Mouse (Mus musculus) intestine, postnatal 0 days (tissue): ENCODE data around the gene Dvl2. TPM values are rescaled to one million over a fixed set of nuclear protein-coding genes. Genes with fewer than 3 reads are reported as not detected.

Experiments
- ATAC-seq: fragments of 200-750 bp; cut with Nextera tagmentation; 2 replicates; pipeline ENCODE4 v1.8.0; 2017; ENCODE audit warnings: mild to moderate bottlenecking, moderate TSS enrichment, moderate library complexity
- H3K27ac ChIP-seq: fragments of 300-500 bp; sonication (generic); 2 replicates; pipeline ENCODE4 v1.5.1; 2014; ENCODE audit warnings: mild to moderate bottlenecking, low read depth, low read length, moderate library complexity
- H3K27me3 ChIP-seq: fragments of 300-500 bp; sonication (generic); replicated peaks from 2 replicates; pipeline ENCODE4 v1.6.1; 2014; ENCODE audit warnings: low read length, mixed read lengths; ENCODE audit not compliant: control insufficient read depth, insufficient read depth
- H3K36me3 ChIP-seq: fragments of 300-500 bp; sonication (generic); 2 replicates; pipeline ENCODE4 v1.6.1; 2014; ENCODE audit warnings: mild to moderate bottlenecking, moderate library complexity; ENCODE audit not compliant: control insufficient read depth, insufficient read depth
- H3K4me1 ChIP-seq: fragments of 300-500 bp; sonication (generic); replicated peaks from 2 replicates; pipeline ENCODE4 v1.6.1; 2014; ENCODE audit warnings: antibody characterized with exemption, low read length, mixed read lengths; ENCODE audit not compliant: control insufficient read depth, insufficient read depth
- H3K4me2 ChIP-seq: fragments of 300-500 bp; sonication (generic); replicated peaks from 2 replicates; pipeline ENCODE4 v1.6.1; 2014; ENCODE audit warnings: low read depth, mild to moderate bottlenecking, moderate library complexity
- H3K4me3 ChIP-seq: fragments of 300-500 bp; sonication (generic); 2 replicates; pipeline ENCODE4 v1.5.1; 2014; ENCODE audit warnings: low read depth, low read length
- H3K9ac ChIP-seq: fragments of 300-500 bp; sonication (generic); 2 replicates; pipeline ENCODE4 v1.6.1; 2014; ENCODE audit warnings: mild to moderate bottlenecking, low read depth, low read length
- H3K9me3 ChIP-seq: fragments of 300-500 bp; sonication (generic); 2 replicates; pipeline ENCODE4 v1.6.1; 2016; ENCODE audit warnings: mixed run types; ENCODE audit not compliant: control insufficient read depth
- CTCF ChIP-seq: sonication (generic); IDR thresholded peaks from 2 replicates; pipeline ENCODE4 v1.5.1; 2016; ENCODE audit warnings: low read depth, mild to moderate bottlenecking, control low read depth, antibody characterized with exemption, moderate library complexity
- WGBS: fragments of 180-500 bp; shearing (Covaris S2); extraction: QIAGEN DNeasy Blood & Tissue Kit; methylation state at CpG from one replicate; pipeline ENCODE4 v1.1.7; 2014; 5-methylcytosine and 5-hydroxymethylcytosine counted together
- polyA plus RNA-seq: library from polyadenylated mRNA; unstranded; fragments of >200 nt; fragmentation: Nextera tagmentation; extraction: Ambion mirVana; gene quantifications from 2 replicates; pipeline ENCODE4 v1.2.1, GENCODE M21; 2015

Dvl2 gene
- polyA plus RNA-seq, 1 experiment from 2014 or later = 9.1 TPM

- no peak for TF ChIP-seq CTCF
- 19% methylated on average over 17 of the region's 17 CpGs for WGBS
- no peak for ATAC-seq
- Histone ChIP-seq H3K27me3 (0 out of 2 replicates have a peak, but pooled peaks cover 4% of the 10 kb centered on the region), H3K36me3 (peaks cover 12% of the 10 kb centered on the region), H3K4me1 (no peaks in the 10 kb centered on the region), H3K9ac (peak overlapping the region; percentile 90), H3K9me3 (no peaks in the 10 kb centered on the region), H3K27ac (peak overlapping the region; percentile 96), H3K4me3 (peak overlapping the region; percentile 68), H3K4me2 (peak overlapping the region; percentile 70)
These were observed 33.4 kb upstream of the Dvl2 start for GRCm38 (mm10) chr11:69966860-69967517.

GRCm38 (mm10) chr11:69968793-69969192 lies 31.6 kb upstream of the Dvl2 start:
- no peak for TF ChIP-seq CTCF
- ATAC-seq = peak; percentile 49
- peak overlapping the region; percentile 70 for H3K4me2 ChIP-seq
- H3K9me3 ChIP-seq = no peaks in the 10 kb centered on the region
- H3K27me3 ChIP-seq = 0 out of 2 replicates have a peak, but pooled peaks cover 4% of the 10 kb centered on the region
- no peak overlapping the region for H3K4me3 ChIP-seq
- peaks cover 27% of the 10 kb centered on the region for H3K36me3 ChIP-seq
- 33% methylated on average over 4 of the region's 4 CpGs for WGBS
- peak overlapping the region; percentile 96 for H3K27ac ChIP-seq
- H3K4me1 ChIP-seq = no peaks in the 10 kb centered on the region
- H3K9ac ChIP-seq = no peak overlapping the region

GRCm38 (mm10) chr11:69970222-69970621 lies 30.2 kb upstream of the Dvl2 start:
- peaks cover 35% of the 10 kb centered on the region for H3K36me3 ChIP-seq
- H3K4me1 ChIP-seq = no peaks in the 10 kb centered on the region
- ATAC-seq = no peak
- H3K4me2 ChIP-seq = 0 out of 2 replicates have a peak overlapping the region, but pooled peaks have one; percentile 2
- peak overlapping the region; percentile 17; the same call in 1 of the 2 replicates for H3K27ac ChIP-seq
- 0 out of 2 replicates have a peak, but pooled peaks cover 3% of the 10 kb centered on the region for H3K27me3 ChIP-seq
- WGBS = 41% methylated on average over 6 of the region's 6 CpGs
- H3K9me3 ChIP-seq = no peaks in the 10 kb centered on the region
- H3K9ac ChIP-seq = no peak overlapping the region
- no peak for TF ChIP-seq CTCF
- no peak overlapping the region for H3K4me3 ChIP-seq

GRCm38 (mm10) chr11:69970775-69971174 lies 29.6 kb upstream of the Dvl2 start:
- WGBS = 47% methylated on average over 3 of the region's 3 CpGs
- Histone ChIP-seq H3K27ac (peak overlapping the region; percentile 17; the same call in 1 of the 2 replicates), H3K4me2 (0 out of 2 replicates have a peak overlapping the region, but pooled peaks have one; percentile 2), H3K4me1 (no peaks in the 10 kb centered on the region), H3K9ac (no peak overlapping the region), H3K36me3 (peaks cover 40% of the 10 kb centered on the region), H3K4me3 (no peak overlapping the region), H3K27me3 (no peaks in the 10 kb centered on the region), H3K9me3 (no peaks in the 10 kb centered on the region)
- ATAC-seq = no peak
- TF ChIP-seq CTCF = no peak

GRCm38 (mm10) chr11:69974907-69975306 lies 25.5 kb upstream of the Dvl2 start:
- no peak overlapping the region for H3K9ac ChIP-seq
- no peak overlapping the region for H3K27ac ChIP-seq
- H3K9me3 ChIP-seq = no peaks in the 10 kb centered on the region
- 93% methylated on average over 2 of the region's 2 CpGs for WGBS
- no peaks in the 10 kb centered on the region for H3K27me3 ChIP-seq
- ATAC-seq = no peak
- no peak for TF ChIP-seq CTCF
- H3K4me3 ChIP-seq = no peak overlapping the region
- H3K36me3 ChIP-seq = peaks cover 44% of the 10 kb centered on the region
- H3K4me2 ChIP-seq = no peak overlapping the region
- no peaks in the 10 kb centered on the region for H3K4me1 ChIP-seq

GRCm38 (mm10) chr11:69976271-69976670 lies 24.1 kb upstream of the Dvl2 start:
- no peak for TF ChIP-seq CTCF
- H3K27ac ChIP-seq = no peak overlapping the region
- H3K4me3 ChIP-seq = no peak overlapping the region
- no peak overlapping the region for H3K9ac ChIP-seq
- WGBS = 76% methylated on average over 4 of the region's 4 CpGs
- no peaks in the 10 kb centered on the region for H3K9me3 ChIP-seq
- no peaks in the 10 kb centered on the region for H3K4me1 ChIP-seq
- ATAC-seq = no peak
- no peaks in the 10 kb centered on the region for H3K27me3 ChIP-seq
- H3K4me2 ChIP-seq = no peak overlapping the region
- peaks cover 42% of the 10 kb centered on the region for H3K36me3 ChIP-seq
